Mouse (Mus musculus) liver, embryonic 11.5 days (tissue): Measurements from ENCODE around the gene Gab1. TPM values are rescaled to one million over a fixed set of nuclear protein-coding genes. Genes with fewer than 3 reads are reported as not detected.
A peak's percentile ranks its signal among the peaks of the same experiment; 100 is the strongest.

ENCODE experiments used
- ATAC-seq: fragments of 200-750 bp; cut with Nextera tagmentation; replicated peaks from 2 replicates; pipeline ENCODE4 v1.8.0; 2017; ENCODE audit warnings: moderate number of reproducible peaks, mild to moderate bottlenecking, moderate TSS enrichment, moderate library complexity; ENCODE audit not compliant: low FRiP score
- DNase-seq: peaks from one replicate; pipeline ENCODE4 v3.0.0-alpha.2; 2017; ENCODE audit warnings: low spot score
- H3K27ac ChIP-seq: fragments of 300-500 bp; sonication (generic); 2 replicates; pipeline ENCODE4 v1.5.1; 2014; ENCODE audit warnings: mild to moderate bottlenecking, low read depth, low read length, control low read depth
- H3K27me3 ChIP-seq: fragments of 300-500 bp; sonication (generic); replicated peaks from 2 replicates; pipeline ENCODE4 v1.6.1; 2014; ENCODE audit warnings: low read length, mixed read lengths; ENCODE audit not compliant: control insufficient read depth, insufficient read depth
- H3K36me3 ChIP-seq: fragments of 300-500 bp; sonication (generic); 2 replicates; pipeline ENCODE4 v1.6.1; 2014; ENCODE audit warnings: mild to moderate bottlenecking, low read length, moderate library complexity, mixed read lengths; ENCODE audit not compliant: control insufficient read depth, insufficient read depth
- H3K4me1 ChIP-seq: fragments of 300-500 bp; sonication (generic); replicated peaks from 2 replicates; pipeline ENCODE4 v1.6.1; 2014; ENCODE audit warnings: low read length, mixed read lengths; ENCODE audit not compliant: control insufficient read depth, insufficient read depth
- H3K4me2 ChIP-seq: fragments of 300-500 bp; sonication (generic); 2 replicates; pipeline ENCODE4 v1.6.1; 2014; ENCODE audit warnings: mild to moderate bottlenecking, control low read depth, moderate library complexity
- H3K4me3 ChIP-seq: fragments of 300-500 bp; sonication (generic); 2 replicates; pipeline ENCODE4 v1.5.1; 2014; ENCODE audit warnings: low read depth, low read length, control low read depth
- H3K9ac ChIP-seq: fragments of 300-500 bp; sonication (generic); 2 replicates; pipeline ENCODE4 v1.6.1; 2014; ENCODE audit warnings: low read depth, low read length, control low read depth
- H3K9me3 ChIP-seq: fragments of 300-500 bp; sonication (generic); 2 replicates; pipeline ENCODE4 v1.6.1; 2016; ENCODE audit warnings: low read length, inconsistent platforms, mixed read lengths; ENCODE audit not compliant: control insufficient read depth
- WGBS: fragments of 180-500 bp; shearing (Covaris S2); extraction: QIAGEN DNeasy Blood & Tissue Kit; methylation state at CpG from one replicate; pipeline ENCODE4 v1.1.7; 2014; 5-methylcytosine and 5-hydroxymethylcytosine counted together
- polyA plus RNA-seq: library from polyadenylated mRNA; unstranded; fragments of >200 nt; fragmentation: Nextera tagmentation; extraction: Ambion mirVana; gene quantifications from 2 replicates; pipeline ENCODE4 v1.2.1, GENCODE M21; 2014

Gab1 gene
- polyA plus RNA-seq, 1 experiment from 2014 or later, result 19.5 TPM

DNA sequence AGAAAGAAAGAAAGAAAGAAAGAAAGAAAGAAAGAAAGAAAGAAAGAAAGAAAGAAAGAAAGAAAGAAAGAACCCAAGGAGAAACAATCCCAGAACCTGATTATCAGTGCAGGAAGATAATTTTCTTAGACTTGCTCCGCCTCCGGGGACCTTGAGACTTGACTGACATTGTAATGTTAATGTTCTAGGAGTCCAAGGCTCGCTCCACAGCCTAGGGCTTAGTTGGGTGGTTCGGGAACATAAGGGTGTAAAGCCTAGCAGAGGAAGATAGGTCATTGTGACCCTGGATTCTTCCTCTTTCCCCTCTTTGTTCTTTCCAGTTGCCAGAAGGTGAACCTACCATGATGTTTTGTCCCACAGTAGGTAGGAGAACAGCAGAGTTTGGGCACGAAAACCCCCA lies 31.1 kb upstream of the Gab1 start:
- DNase-seq (no peak), ATAC-seq (no peak)
- Histone ChIP-seq H3K27me3 (no peaks in the 10 kb centered on the region), H3K4me2 (no peak overlapping the region), H3K36me3 (no peaks in the 10 kb centered on the region), H3K4me3 (no peak overlapping the region), H3K4me1 (no peaks in the 10 kb centered on the region), H3K9me3 (no peaks in the 10 kb centered on the region), H3K9ac (no peak overlapping the region), H3K27ac (no peak overlapping the region)
- WGBS, result 81% methylated on average over 5 of the region's 5 CpGs

DNA sequence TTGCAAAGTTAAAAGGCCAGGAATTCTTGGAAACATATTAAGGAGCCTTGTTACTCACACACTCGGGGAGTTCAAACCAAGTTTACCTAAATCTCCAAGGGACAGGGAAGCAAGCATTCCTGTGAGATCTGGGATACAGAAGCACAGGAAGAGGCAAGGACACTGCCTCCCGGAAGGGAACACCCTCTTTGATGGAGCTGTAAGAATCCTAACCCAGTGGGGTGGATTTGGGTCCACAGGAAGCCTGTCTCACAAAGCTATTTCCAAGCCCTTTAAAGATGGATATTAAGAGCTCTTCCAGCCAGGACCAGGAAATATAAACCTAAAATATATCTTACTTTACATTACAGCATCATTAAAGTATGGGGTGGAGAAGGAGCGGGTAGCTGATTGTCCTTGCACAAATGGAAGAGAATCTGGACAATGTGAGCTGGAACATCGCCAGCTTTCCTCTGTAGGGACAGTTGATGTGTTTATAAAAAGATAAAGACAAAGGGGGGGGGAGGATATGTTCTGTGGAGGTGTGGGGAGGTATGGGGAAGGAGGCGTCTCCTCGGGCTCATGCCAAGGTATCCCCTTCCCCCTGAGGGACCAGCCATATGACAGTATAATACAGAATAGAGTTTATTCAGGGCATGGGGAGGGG lies 28.1 kb upstream of the Gab1 start:
- H3K4me3 ChIP-seq, result no peak overlapping the region
- H3K27ac ChIP-seq, result no peak overlapping the region
- H3K36me3 ChIP-seq, result no peaks in the 10 kb centered on the region
- WGBS, result 56% methylated on average over 6 of the region's 6 CpGs
- no peak overlapping the region for H3K9ac ChIP-seq
- H3K4me2 ChIP-seq, result no peak overlapping the region
- DNase-seq (no peak), ATAC-seq (no peak)
- H3K4me1 ChIP-seq, result no peaks in the 10 kb centered on the region
- no peaks in the 10 kb centered on the region for H3K27me3 ChIP-seq
- H3K9me3 ChIP-seq, result no peaks in the 10 kb centered on the region

DNA sequence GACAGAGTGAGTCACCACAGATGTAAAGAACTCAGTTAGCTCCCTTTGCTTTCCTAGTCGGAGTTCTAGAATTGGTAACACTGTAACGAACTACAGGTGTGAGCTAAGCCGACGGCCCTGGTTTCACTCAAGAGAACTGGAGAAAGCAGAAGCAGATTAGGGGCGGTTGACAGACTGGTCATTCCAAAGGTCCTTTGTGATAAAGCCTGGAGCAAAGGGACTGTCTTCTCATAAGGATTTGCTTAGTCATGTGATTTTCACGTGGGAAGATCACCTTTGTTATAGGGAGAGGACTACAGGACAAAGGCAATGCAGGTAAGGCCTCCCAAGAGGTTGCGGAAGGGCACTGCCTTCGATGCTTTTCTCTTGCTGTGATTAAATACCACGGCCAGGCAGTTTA lies 22.0 kb upstream of the Gab1 start:
- no peaks in the 10 kb centered on the region for H3K36me3 ChIP-seq
- H3K9ac ChIP-seq, result no peak overlapping the region
- no peak overlapping the region for H3K4me2 ChIP-seq
- no peaks in the 10 kb centered on the region for H3K4me1 ChIP-seq
- ATAC-seq, result no peak
- DNase-seq, result no peak
- WGBS, result 73% methylated on average over 9 of the region's 9 CpGs
- H3K9me3 ChIP-seq, result no peaks in the 10 kb centered on the region
- no peak overlapping the region for H3K4me3 ChIP-seq
- no peaks in the 10 kb centered on the region for H3K27me3 ChIP-seq
- H3K27ac ChIP-seq, result no peak overlapping the region

DNA sequence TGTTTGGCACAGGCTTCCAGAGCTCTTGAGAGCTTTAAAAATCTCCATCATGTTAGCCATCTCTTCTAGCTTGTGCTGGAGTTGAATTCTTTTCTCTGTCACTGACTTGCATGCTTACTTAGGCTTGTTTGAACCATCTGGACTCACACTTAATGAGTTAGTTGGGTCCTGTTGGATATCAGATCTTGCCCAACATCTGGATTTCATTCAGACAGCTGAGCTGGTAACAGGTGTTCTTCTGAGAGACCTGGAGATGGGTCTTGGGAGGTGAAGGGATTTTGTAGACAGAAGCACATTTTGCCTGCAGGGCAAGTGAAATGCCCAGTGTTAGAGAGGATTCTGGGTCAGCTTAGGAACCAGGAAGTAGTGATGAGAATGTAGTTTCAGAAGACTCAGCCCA lies 19.0 kb upstream of the Gab1 start:
- no peak for ATAC-seq
- Histone ChIP-seq H3K9ac (no peak overlapping the region), H3K4me1 (no peaks in the 10 kb centered on the region), H3K4me2 (no peak overlapping the region), H3K36me3 (no peaks in the 10 kb centered on the region), H3K27ac (no peak overlapping the region), H3K27me3 (no peaks in the 10 kb centered on the region), H3K9me3 (no peaks in the 10 kb centered on the region), H3K4me3 (no peak overlapping the region)
- no peak for DNase-seq

DNA sequence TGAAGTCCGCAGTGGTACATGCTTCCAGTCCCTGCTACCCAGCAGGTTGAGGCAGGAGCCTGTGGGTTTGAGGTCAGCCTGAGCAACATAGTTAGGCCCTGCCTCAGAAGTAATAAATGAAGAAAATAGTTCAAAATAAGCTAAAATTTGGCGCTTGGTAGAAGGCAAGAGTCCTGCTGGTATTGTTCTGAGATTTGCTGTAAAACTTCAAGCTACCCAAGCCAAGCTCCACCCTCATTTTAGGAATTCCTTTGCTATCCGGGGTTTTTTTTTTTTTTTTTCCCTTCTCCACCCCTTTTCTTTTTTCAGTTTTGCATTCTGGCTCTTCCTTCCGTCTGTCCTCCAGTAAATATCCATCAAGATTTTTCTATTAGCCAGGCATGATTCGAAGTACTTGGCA lies 15.7 kb upstream of the Gab1 start:
- Histone ChIP-seq H3K9ac (no peak overlapping the region), H3K9me3 (no peaks in the 10 kb centered on the region), H3K27ac (no peak overlapping the region), H3K4me2 (no peak overlapping the region), H3K4me1 (peaks cover 4% of the 10 kb centered on the region; the same call in 1 of the 2 replicates), H3K36me3 (no peaks in the 10 kb centered on the region), H3K4me3 (no peak overlapping the region), H3K27me3 (no peaks in the 10 kb centered on the region)
- 71% methylated on average over 5 of the region's 5 CpGs for WGBS
- DNase-seq (no peak), ATAC-seq (no peak)

GRCm38 (mm10) chr8:80895397-80895796 lies 15.1 kb upstream of the Gab1 start:
- H3K9ac ChIP-seq, result no peak overlapping the region
- peaks cover 9% of the 10 kb centered on the region; the same call in 1 of the 2 replicates for H3K4me1 ChIP-seq
- H3K27me3 ChIP-seq, result no peaks in the 10 kb centered on the region
- H3K9me3 ChIP-seq, result no peaks in the 10 kb centered on the region
- H3K27ac ChIP-seq, result no peak overlapping the region
- ATAC-seq, result no peak
- no peak overlapping the region for H3K4me2 ChIP-seq
- no peaks in the 10 kb centered on the region for H3K36me3 ChIP-seq
- WGBS, result 47% methylated on average over 6 of the region's 6 CpGs
- DNase-seq, result no peak
- H3K4me3 ChIP-seq, result no peak overlapping the region

DNA sequence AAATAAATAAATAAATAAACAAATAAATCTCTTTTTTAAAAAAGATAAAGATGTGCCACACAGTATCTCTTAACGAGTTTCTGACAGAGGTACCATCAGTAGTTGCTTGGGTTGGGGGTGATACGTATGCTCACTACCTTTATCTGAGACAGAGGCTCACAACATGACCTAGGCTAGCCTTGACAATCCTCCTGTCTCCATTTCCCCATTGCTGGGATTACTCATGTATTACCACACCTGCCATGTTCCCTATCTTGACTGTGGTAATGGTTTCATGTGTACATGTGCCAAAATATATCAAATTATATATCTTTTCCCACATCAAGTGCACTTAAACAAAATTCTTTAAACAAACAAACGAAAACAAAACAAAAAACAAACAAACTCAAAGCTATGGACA lies 14.2 kb upstream of the Gab1 start:
- Histone ChIP-seq H3K36me3 (no peaks in the 10 kb centered on the region), H3K4me1 (peaks cover 9% of the 10 kb centered on the region; the same call in 1 of the 2 replicates), H3K4me2 (no peak overlapping the region), H3K4me3 (no peak overlapping the region), H3K27ac (no peak overlapping the region), H3K9me3 (no peaks in the 10 kb centered on the region), H3K27me3 (no peaks in the 10 kb centered on the region), H3K9ac (no peak overlapping the region)
- DNase-seq (no peak), ATAC-seq (no peak)
- 71% methylated on average over 3 of the region's 3 CpGs for WGBS

GRCm38 (mm10) chr8:80879426-80880195 lies 708 bp downstream of the Gab1 start:
- ATAC-seq, result peak; percentile 53
- DNase-seq, result no peak
- Histone ChIP-seq H3K4me3 (peak overlapping the region; percentile 68), H3K4me1 (peaks cover 7% of the 10 kb centered on the region; the same call in 1 of the 2 replicates), H3K27ac (peak overlapping the region; percentile 81), H3K9me3 (no peaks in the 10 kb centered on the region), H3K4me2 (peak overlapping the region; percentile 77), H3K27me3 (no peaks in the 10 kb centered on the region), H3K9ac (peak overlapping the region; percentile 78), H3K36me3 (no peaks in the 10 kb centered on the region)
- under 1% methylated on average over 90 of the region's 90 CpGs for WGBS
